Mouse (Mus musculus) cortical plate, adult 2 months (tissue): ENCODE data around the gene Kbtbd6. TPM values are rescaled to one million over a fixed set of nuclear protein-coding genes. Genes with fewer than 3 reads are reported as not detected.

Experiments
- H3K27ac ChIP-seq: fragments of 200-500 bp; 2 replicates; pipeline ENCODE4 v1.5.1; 2012; ENCODE audit warnings: low read length, control low read depth, inconsistent platforms; ENCODE audit not compliant: insufficient read depth
- H3K4me1 ChIP-seq: fragments of 200-500 bp; 2 replicates; pipeline ENCODE4 v1.6.1; 2011; ENCODE audit warnings: low read length; ENCODE audit not compliant: control insufficient read depth, insufficient read depth
- H3K4me3 ChIP-seq: fragments of 200-500 bp; 2 replicates; pipeline ENCODE4 v1.5.1; 2011; ENCODE audit warnings: mild to moderate bottlenecking, low read length, control low read depth; ENCODE audit not compliant: insufficient read depth
- CTCF ChIP-seq: fragments of 200-500 bp; IDR thresholded peaks from 2 replicates; pipeline ENCODE4 v1.5.1; 2011; ENCODE audit warnings: mild to moderate bottlenecking, control low read depth, low read length; ENCODE audit not compliant: insufficient read depth; ENCODE audit errors: extremely low read depth
- POLR2A ChIP-seq: fragments of 200-500 bp; IDR thresholded peaks from 2 replicates; pipeline ENCODE4 v1.6.1; 2011; ENCODE audit warnings: mild to moderate bottlenecking, low read length, control low read depth; ENCODE audit not compliant: insufficient read depth; ENCODE audit errors: extremely low read depth
- polyA plus RNA-seq: library from polyadenylated mRNA; depleted of rRNA; stranded (reverse); fragments of >200 nt; gene quantifications from 2 replicates; pipeline ENCODE4 v1.2.3, GENCODE M21; 2012; rRNA removed

Kbtbd6 gene
- polyA plus RNA-seq, 1 experiment = 0.86 TPM

DNA sequence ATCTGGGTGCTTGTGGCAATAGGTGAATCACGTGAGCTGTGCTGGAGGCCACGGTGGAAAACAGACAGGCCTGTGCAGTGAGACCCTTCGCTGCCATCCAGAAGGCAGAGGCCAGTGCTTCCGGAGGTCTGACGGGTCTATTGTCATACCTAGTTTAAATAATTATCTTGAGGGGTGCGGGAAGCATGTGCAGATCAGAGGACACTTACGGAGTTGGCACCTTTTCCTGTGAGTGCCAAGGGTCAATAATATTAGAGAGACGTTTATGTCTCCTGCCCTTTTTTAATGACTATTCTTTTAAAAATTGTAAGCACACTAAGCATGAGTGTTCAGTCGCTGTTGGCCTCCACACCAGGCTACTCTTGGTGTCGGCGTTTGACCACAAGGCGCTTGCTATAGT, 37.5 kb downstream of the Kbtbd6 start:
- TF ChIP-seq CTCF = no peak
- no peak for TF ChIP-seq POLR2A
- Histone ChIP-seq H3K4me3 (no peak overlapping the region), H3K27ac (no peak overlapping the region), H3K4me1 (no peaks in the 10 kb centered on the region)

DNA sequence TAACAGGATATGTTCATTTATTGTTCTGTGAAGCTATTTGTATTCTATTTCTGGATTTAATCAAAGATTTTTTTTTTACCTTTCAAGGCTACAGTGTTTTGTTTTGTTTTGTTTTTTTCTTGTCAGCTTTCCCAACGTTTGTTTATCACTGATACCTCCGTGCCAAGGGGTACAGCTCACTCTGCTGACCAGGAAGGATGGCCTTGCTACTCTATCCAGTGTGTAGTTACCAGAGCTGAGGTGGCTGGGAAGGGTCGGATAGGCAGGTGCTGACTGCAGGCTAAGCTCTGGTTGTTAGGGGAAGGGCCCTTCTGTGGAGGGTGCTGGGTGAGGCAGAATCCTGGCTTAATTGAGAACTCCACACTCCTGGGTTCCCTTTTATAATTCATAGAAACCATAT, 38.6 kb downstream of the Kbtbd6 start:
- H3K27ac ChIP-seq = no peak overlapping the region
- TF ChIP-seq CTCF = no peak
- TF ChIP-seq POLR2A = no peak
- H3K4me3 ChIP-seq = no peak overlapping the region
- H3K4me1 ChIP-seq = no peaks in the 10 kb centered on the region

DNA sequence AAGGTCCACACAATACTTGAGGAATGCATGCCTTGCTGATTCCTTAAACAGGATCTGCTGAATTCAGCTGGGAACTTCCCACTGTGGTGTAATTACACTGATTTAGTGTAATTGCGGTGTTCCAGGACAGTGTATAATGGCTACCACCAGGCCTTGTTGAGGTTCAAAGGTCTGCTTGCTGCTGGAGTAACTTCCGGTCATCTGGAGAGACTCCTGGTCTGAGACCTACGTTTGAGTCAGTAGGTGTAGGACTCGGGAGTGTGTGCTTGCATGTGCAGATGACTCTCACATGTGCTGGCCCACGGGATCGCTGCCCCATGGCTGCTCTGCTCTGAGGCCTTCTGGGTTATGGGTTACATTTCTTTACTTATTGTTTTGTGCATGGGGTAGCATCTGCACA, 42.7 kb downstream of the Kbtbd6 start:
- TF ChIP-seq CTCF (no peak), POLR2A (no peak)

DNA sequence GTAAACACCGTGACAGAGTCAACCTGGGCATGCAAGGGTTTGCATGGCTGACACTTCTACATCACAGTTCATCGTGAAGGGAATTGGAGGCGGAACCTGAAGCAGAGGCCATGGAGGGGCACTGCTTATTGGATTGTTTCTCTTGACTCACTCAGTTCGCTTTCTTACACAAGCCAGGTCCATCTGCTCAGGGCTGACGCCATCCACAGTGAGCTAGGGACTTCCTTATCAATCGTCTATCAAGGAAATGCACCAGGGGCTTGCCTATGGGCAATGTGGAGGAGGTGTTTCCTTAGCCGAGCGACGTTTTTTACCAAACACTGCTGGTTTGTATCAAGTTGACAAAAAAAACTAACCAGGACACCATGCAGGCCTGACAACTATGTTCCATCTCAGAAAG, 47.7 kb downstream of the Kbtbd6 start:
- Histone ChIP-seq H3K27ac (no peak overlapping the region), H3K4me1 (no peaks in the 10 kb centered on the region), H3K4me3 (no peak overlapping the region)
- no peak for TF ChIP-seq CTCF
- TF ChIP-seq POLR2A = no peak

More for the DNA sequence above, 42.7 kb downstream of the Kbtbd6 start:
- Histone ChIP-seq H3K27ac (no peak overlapping the region), H3K4me3 (no peak overlapping the region), H3K4me1 (no peaks in the 10 kb centered on the region)

DNA sequence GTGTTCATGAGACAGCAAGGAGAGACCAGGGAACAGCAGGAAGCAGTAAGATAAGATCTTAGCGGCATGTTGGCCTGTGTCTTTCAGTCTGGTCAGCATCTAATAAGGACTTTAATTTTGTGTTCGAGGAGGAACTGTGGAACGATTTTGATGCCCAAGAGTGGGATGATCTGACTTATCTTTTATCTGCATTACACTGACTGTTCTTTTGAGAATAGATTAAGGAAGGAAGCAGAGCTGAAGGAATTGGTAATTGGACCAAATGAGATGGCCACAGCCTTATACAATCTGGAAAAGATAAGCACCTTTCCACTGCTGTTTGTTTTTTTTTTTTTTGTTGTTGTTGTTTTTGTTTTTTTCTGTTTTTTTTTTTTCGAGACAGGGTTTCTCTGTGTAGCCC, 49.1 kb downstream of the Kbtbd6 start:
- TF ChIP-seq CTCF (no peak), POLR2A (no peak)
- Histone ChIP-seq H3K4me3 (no peak overlapping the region), H3K4me1 (no peaks in the 10 kb centered on the region), H3K27ac (no peak overlapping the region)

DNA sequence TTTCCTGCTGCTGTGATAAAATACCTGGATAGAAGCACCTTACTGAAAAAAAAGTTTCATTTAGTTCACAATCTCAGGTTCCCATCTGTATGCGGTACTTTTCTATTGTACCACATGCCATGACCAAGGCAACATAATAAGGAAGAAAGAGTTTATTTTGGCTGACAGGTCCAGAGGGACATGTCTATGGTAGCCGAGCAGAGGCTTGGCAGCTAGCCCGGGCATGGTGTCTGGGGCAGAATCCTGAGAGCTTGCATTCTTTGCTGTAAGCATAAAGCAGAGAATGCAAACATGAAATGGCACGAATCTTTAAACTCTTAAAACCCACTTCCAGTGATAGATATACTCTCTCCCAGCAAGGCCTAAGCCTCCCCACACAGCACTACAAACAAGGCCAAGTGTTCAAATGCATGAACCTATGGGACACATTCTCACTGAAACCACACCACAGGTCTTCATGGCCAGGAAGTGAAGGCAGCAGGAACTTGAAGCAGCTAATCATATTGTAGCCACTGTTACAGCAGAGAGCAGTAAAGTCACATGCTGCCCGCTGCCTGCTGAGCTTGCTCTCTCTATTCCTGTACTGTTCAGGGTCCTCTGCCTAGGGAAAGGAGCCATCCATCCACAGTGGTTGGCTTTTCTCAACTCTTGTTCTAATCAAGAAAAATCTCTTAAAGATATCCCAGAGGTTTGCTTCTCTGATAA, 51.9 kb downstream of the Kbtbd6 start:
- no peak overlapping the region for H3K27ac ChIP-seq
- H3K4me3 ChIP-seq = no peak overlapping the region
- no peaks in the 10 kb centered on the region for H3K4me1 ChIP-seq
- TF ChIP-seq POLR2A (no peak), CTCF (no peak)

Other genes starting within 250 kb of the Kbtbd6 start
- gene Zfp957, start 204.5 kb upstream of the Kbtbd6 start, polyA plus RNA-seq = not detected in 2 replicates
- gene Rgcc, start 150.2 kb upstream of the Kbtbd6 start, polyA plus RNA-seq = 70.5 and 73.1 TPM in 2 replicates
- 6.3 and 7.0 TPM in 2 replicates for gene Naa16, start 61.1 kb upstream of the Kbtbd6 start, polyA plus RNA-seq
- 7.4 and 7.6 TPM in 2 replicates for gene Mtrf1, start 54.1 kb upstream of the Kbtbd6 start, polyA plus RNA-seq
- gene Kbtbd7, start 25.3 kb upstream of the Kbtbd6 start, polyA plus RNA-seq = 17.1 and 17.2 TPM in 2 replicates
- gene Elf1, start 29.4 kb downstream of the Kbtbd6 start, polyA plus RNA-seq = 4.3 and 4.5 TPM in 2 replicates
- 24.0 and 25.1 TPM in 2 replicates for gene Wbp4, start 29.7 kb downstream of the Kbtbd6 start, polyA plus RNA-seq
- 40.5 and 44.4 TPM in 2 replicates for gene Sugt1, start 135.9 kb downstream of the Kbtbd6 start, polyA plus RNA-seq
- gene Cnmd, start 210.3 kb downstream of the Kbtbd6 start, polyA plus RNA-seq = 2.7 and 3.0 TPM in 2 replicates